Mouse (Mus musculus): ENCODE measurements around the gene Irf4.

DNA sequence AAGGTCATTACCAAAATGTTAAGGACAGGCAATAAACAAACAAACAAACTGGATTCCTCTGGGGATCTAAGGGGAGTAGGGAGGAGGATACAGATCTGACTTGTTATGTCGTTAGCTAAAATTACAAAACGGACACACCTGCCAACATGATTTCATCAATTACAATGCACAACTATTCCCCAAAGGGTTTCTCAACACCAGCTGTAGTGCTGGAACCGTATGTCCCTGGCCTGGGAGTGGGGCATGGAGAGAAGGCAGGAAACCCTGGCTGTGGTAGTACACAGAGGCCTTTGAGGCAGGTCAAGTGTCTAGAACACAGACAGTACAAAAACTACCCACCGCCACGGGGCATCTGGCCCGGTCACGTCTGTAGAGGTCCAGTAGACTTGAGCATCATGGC, 60.2 kb downstream of the Irf4 start:
- no peak for TF ChIP-seq POLR2A (IDR thresholded peaks at IDR 0.05; ENCODE audit: insufficient read depth, low read length)
- no peak for TF ChIP-seq CTCF (IDR thresholded peaks at IDR 0.05; ENCODE audit: low read depth, low read length)

Data from ES-Bruce4 (cell line).